Mouse (Mus musculus): Measurements from ENCODE around the gene Osm. TPM values are rescaled to one million over a fixed set of nuclear protein-coding genes. Genes with fewer than 3 reads are reported as not detected.
A peak's percentile ranks its signal among the peaks of the same experiment; 100 is the strongest.

Gene Osm
- polyA plus RNA-seq, 1 experiment from 2014 or later: not detected

GRCm38 (mm10) chr11:4258657-4259082 lies 22.4 kb downstream of the Osm start:
- under 1% methylated on average over 7 of the region's 7 CpGs for WGBS
- H3K4me3 ChIP-seq (replicated peaks): no peak overlapping the region

DNA sequence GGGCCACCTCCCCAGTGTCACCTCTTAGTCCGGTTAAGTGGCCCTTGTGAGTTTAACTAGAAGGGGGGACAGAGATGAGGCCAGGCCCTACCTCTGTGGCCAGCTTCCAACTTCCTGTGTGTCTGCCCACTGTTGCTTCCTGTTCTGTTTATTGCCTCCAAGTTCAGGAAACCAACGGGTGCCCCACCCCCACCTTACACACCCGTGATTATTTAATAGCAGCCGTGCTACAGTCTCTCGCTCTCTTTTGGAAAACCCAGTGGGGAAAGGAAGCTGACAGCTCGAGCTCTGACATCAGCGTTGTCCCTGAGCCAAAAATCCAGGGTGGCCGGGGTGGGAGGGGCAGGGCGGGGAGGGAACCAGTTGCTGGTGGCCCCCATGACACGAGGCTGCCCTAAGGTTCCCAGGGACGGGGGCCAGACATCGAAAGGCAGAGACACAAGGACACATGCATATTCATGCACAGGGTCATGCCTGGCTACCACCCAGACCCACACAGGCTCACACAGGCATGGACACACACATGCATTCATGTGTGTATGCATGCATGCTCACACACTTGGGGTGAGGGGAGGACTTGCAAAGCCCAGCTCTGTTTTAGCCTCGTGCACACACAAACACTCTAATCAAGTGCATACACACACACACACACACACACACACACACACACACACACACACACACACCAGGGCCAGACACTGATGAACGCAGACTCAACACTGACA lies 24.4 kb downstream of the Osm start:
- whole genome bisulfite sequencing: 39% methylated on average over 14 of the region's 14 CpGs
- no peaks in the 10 kb centered on the region for H3K9me3 ChIP-seq
- peaks cover 20% of the 10 kb centered on the region for H3K27me3 ChIP-seq
- no peak overlapping the region for H3K4me3 ChIP-seq (replicated peaks)
- H3K9ac ChIP-seq (replicated peaks): no peak overlapping the region
- H3K36me3 ChIP-seq: no peaks in the 10 kb centered on the region
- H3K4me2 ChIP-seq: peak overlapping the region; percentile 33
- peaks cover 36% of the 10 kb centered on the region for H3K4me1 ChIP-seq (replicated peaks)
- ATAC-seq (ENCODE audit: insufficient number of reproducible peaks, insufficient read depth, low FRiP score, low TSS enrichment, low read depth): no peak
- H3K27ac ChIP-seq: peak overlapping the region; percentile 23; the same call in 1 of the 2 replicates

More at GRCm38 (mm10) chr11:4258657-4259082, 22.4 kb downstream of the Osm start:
- Histone ChIP-seq H3K36me3 (no peaks in the 10 kb centered on the region), H3K9me3 (no peaks in the 10 kb centered on the region), H3K27ac (no peak overlapping the region), H3K27me3 (0 out of 2 replicates have a peak, but pooled peaks cover 1% of the 10 kb centered on the region), H3K9ac (replicated peaks) (no peak overlapping the region), H3K4me2 (peak overlapping the region; percentile 41), H3K4me1 (replicated peaks) (peaks cover 36% of the 10 kb centered on the region)
- 0 out of 2 replicates have a peak, but pooled peaks have one; percentile 32 for ATAC-seq (ENCODE audit: insufficient number of reproducible peaks, insufficient read depth, low FRiP score, low TSS enrichment, low read depth)

DNA sequence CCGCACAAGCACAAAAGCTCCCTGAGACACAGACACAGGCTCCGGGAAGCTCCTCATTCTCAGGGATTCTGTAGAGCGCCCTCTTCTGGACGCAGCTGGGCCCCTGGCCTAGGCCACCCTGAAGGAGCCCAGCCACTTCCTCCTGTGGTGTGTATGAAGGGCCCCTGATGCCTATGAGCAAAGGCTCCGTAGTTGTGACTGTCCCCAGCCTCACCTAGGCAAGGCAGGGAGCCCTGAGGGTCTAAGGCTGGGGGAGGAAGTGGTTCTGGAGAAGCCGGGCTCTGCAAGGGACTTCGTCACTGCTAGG lies 24.9 kb downstream of the Osm start:
- peaks cover 39% of the 10 kb centered on the region for H3K4me1 ChIP-seq (replicated peaks)
- H3K9ac ChIP-seq (replicated peaks): no peak overlapping the region
- ATAC-seq (ENCODE audit: insufficient number of reproducible peaks, insufficient read depth, low FRiP score, low TSS enrichment, low read depth): no peak
- no peak overlapping the region for H3K4me3 ChIP-seq (replicated peaks)
- 58% methylated on average over 7 of the region's 7 CpGs for WGBS
- H3K27me3 ChIP-seq: peaks cover 25% of the 10 kb centered on the region
- no peaks in the 10 kb centered on the region for H3K36me3 ChIP-seq
- no peaks in the 10 kb centered on the region for H3K9me3 ChIP-seq
- 0 out of 2 replicates have a peak overlapping the region, but pooled peaks have one; percentile 33 for H3K4me2 ChIP-seq
- peak overlapping the region; percentile 23; the same call in 1 of the 2 replicates for H3K27ac ChIP-seq

GRCm38 (mm10) chr11:4261969-4262368 lies 25.7 kb downstream of the Osm start:
- Histone ChIP-seq H3K9ac (replicated peaks) (no peak overlapping the region), H3K4me1 (replicated peaks) (peaks cover 42% of the 10 kb centered on the region), H3K4me3 (replicated peaks) (no peak overlapping the region), H3K9me3 (no peaks in the 10 kb centered on the region), H3K27ac (no peak overlapping the region), H3K27me3 (peaks cover 33% of the 10 kb centered on the region), H3K4me2 (no peak overlapping the region), H3K36me3 (no peaks in the 10 kb centered on the region)
- no peak for ATAC-seq (ENCODE audit: insufficient number of reproducible peaks, insufficient read depth, low FRiP score, low TSS enrichment, low read depth)
- WGBS: 34% methylated on average over 5 of the region's 5 CpGs

DNA sequence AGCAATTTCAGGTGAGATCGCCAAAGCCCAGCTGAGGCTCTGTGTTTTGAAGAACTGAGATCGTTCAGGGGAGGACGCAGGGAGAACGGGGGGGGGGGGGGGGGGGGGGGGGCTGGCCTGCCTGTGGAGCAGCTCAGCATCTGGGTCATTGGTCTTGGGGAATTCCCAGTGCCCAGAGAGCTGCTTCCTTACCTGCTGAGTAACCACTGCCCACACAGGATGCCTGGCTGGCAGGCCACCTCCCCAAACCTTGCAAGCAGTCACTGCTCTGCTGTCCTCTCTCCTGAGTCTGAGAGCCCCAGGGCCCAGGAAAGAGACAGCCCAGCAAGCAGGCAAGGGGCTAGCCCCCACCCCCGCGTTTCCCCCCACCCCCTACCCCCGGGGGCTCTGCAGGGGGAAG lies 26.6 kb downstream of the Osm start:
- ATAC-seq (ENCODE audit: insufficient number of reproducible peaks, insufficient read depth, low FRiP score, low TSS enrichment, low read depth): no peak
- Histone ChIP-seq H3K4me2 (no peak overlapping the region), H3K4me3 (replicated peaks) (no peak overlapping the region), H3K27ac (no peak overlapping the region), H3K9ac (replicated peaks) (no peak overlapping the region), H3K9me3 (no peaks in the 10 kb centered on the region), H3K27me3 (peaks cover 42% of the 10 kb centered on the region), H3K4me1 (replicated peaks) (peaks cover 46% of the 10 kb centered on the region), H3K36me3 (no peaks in the 10 kb centered on the region)
- 22% methylated on average over 7 of the region's 7 CpGs for WGBS

- Histone ChIP-seq H3K9me3 (no peaks in the 10 kb centered on the region), H3K4me1 (replicated peaks) (peaks cover 46% of the 10 kb centered on the region), H3K27me3 (peaks cover 46% of the 10 kb centered on the region), H3K4me2 (no peak overlapping the region), H3K9ac (replicated peaks) (no peak overlapping the region), H3K36me3 (no peaks in the 10 kb centered on the region), H3K27ac (no peak overlapping the region), H3K4me3 (replicated peaks) (no peak overlapping the region)
- no peak for ATAC-seq (ENCODE audit: insufficient number of reproducible peaks, insufficient read depth, low FRiP score, low TSS enrichment, low read depth)
- 26% methylated on average over 1 of the region's 1 CpGs for whole genome bisulfite sequencing
These were observed 27.1 kb downstream of the Osm start for GRCm38 (mm10) chr11:4263296-4263695.

DNA sequence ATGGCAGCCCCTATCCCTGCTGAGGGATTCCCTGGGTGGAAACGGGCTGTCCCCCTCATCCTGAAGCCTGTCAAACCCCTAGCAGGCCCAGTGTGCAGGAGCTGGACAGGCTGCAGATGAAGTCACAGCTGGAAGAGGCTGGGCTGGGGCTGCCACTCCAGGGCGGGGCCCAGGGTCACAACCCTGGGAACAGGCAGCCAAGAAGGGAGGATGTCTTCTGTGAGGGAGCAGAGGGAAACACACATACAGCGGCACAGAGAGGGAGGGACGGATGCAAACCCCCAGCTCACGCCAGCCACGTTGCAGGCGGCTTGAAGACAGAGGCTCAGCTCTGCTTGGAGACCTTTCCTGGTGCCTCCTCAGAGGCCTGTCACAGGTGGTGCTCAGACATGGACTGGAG lies 27.8 kb downstream of the Osm start:
- ATAC-seq (ENCODE audit: insufficient number of reproducible peaks, insufficient read depth, low FRiP score, low TSS enrichment, low read depth): no peak
- Histone ChIP-seq H3K27ac (no peak overlapping the region), H3K4me2 (no peak overlapping the region), H3K9me3 (no peaks in the 10 kb centered on the region), H3K36me3 (no peaks in the 10 kb centered on the region), H3K4me1 (replicated peaks) (peaks cover 46% of the 10 kb centered on the region), H3K4me3 (replicated peaks) (no peak overlapping the region), H3K27me3 (peaks cover 54% of the 10 kb centered on the region), H3K9ac (replicated peaks) (no peak overlapping the region)
- 65% methylated on average over 7 of the region's 7 CpGs for WGBS

DNA sequence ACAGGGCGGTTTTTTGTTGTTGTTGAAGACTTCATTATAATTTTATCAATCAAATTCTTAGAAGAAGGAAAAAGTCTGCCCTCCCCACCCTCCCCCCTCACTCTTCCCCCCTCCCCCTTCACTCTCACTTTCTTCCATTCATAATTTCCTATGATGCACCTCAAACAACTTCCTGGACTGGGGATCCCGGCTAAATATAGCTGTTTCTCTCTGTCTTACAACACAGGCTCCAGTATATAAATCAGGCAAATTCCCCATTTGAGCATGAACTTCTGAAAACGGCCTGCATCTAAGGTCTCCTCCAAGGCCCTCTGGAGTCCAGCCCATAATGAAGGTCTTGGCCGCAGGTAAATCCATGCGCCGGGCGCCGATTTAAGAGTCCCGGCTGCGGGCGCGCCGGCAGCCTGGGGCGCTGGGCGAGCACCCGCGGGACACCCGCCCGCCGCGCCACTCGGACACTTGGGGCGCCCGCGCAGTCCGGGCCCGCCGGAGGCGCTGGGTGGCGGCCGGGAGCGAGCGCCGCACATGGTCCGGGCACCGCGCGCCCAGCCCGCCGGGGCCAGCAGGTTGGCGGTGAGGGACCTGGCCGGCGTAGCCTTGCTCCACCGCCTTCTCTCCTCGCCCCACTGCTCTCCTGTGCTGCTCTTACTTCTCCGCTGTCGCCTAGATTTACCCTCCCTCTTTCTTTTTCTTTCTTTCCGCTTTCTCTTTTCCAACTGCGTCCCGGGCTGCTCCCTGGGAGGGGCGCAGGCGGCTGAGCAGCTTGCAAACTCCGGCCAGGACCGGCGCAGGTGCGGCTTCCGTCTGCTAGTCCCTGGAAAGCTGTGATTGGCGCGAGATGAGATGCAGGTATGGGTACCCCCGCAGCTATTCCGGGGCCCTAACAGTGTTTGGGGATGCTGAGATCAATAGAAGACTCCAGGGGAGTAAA lies 30.3 kb downstream of the Osm start:
- H3K36me3 ChIP-seq: no peaks in the 10 kb centered on the region
- H3K9ac ChIP-seq (replicated peaks): peak overlapping the region; percentile 55
- H3K27me3 ChIP-seq: peaks cover 78% of the 10 kb centered on the region
- peak overlapping the region; percentile 92 for H3K4me2 ChIP-seq
- no peak for ATAC-seq (ENCODE audit: insufficient number of reproducible peaks, insufficient read depth, low FRiP score, low TSS enrichment, low read depth)
- under 1% methylated on average over 61 of the region's 61 CpGs for WGBS
- H3K4me3 ChIP-seq (replicated peaks): peak overlapping the region; percentile 52
- H3K9me3 ChIP-seq: no peaks in the 10 kb centered on the region
- H3K27ac ChIP-seq: no peak overlapping the region
- H3K4me1 ChIP-seq (replicated peaks): peaks cover 32% of the 10 kb centered on the region

DNA sequence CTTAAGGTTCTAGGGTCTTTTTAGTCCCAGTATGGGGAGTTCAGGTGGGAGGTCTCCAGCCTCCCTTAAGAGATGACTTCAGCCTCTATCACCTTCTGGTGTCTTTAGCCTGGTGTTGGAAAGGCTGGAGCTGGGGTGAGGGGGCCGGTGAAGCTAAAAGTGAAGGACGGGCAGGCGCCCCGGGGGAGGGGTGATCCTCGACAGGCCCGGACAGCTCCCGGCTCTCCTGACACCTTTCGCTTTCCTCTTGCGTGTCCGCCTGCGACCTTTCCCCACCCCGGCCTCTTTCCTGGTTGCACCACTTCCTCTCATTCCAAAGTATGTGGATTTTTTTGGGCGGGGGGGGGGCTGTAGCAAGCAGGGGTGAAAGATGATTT lies 31.0 kb downstream of the Osm start:
- H3K9me3 ChIP-seq: no peaks in the 10 kb centered on the region
- peak overlapping the region; percentile 92 for H3K4me2 ChIP-seq
- H3K4me3 ChIP-seq (replicated peaks): peak overlapping the region; percentile 52
- WGBS: 3% methylated on average over 13 of the region's 13 CpGs
- H3K9ac ChIP-seq (replicated peaks): no peak overlapping the region
- peaks cover 27% of the 10 kb centered on the region for H3K4me1 ChIP-seq (replicated peaks)
- ATAC-seq (ENCODE audit: insufficient number of reproducible peaks, insufficient read depth, low FRiP score, low TSS enrichment, low read depth): no peak
- H3K27me3 ChIP-seq: peaks cover 79% of the 10 kb centered on the region
- no peaks in the 10 kb centered on the region for H3K36me3 ChIP-seq
- no peak overlapping the region for H3K27ac ChIP-seq

GRCm38 (mm10) chr11:4268500-4268899 lies 32.3 kb downstream of the Osm start:
- Histone ChIP-seq H3K9me3 (no peaks in the 10 kb centered on the region), H3K9ac (replicated peaks) (no peak overlapping the region), H3K27me3 (peaks cover 79% of the 10 kb centered on the region), H3K4me2 (no peak overlapping the region), H3K27ac (no peak overlapping the region), H3K4me3 (replicated peaks) (no peak overlapping the region), H3K36me3 (no peaks in the 10 kb centered on the region), H3K4me1 (replicated peaks) (peaks cover 13% of the 10 kb centered on the region; the same call in 1 of the 2 replicates)
- 81% methylated on average over 6 of the region's 6 CpGs for WGBS
- no peak for ATAC-seq (ENCODE audit: insufficient number of reproducible peaks, insufficient read depth, low FRiP score, low TSS enrichment, low read depth)

GRCm38 (mm10) chr11:4270744-4271459 lies 34.7 kb downstream of the Osm start:
- 31% methylated on average over 20 of the region's 20 CpGs for WGBS
- Histone ChIP-seq H3K4me2 (no peak overlapping the region), H3K4me1 (replicated peaks) (peaks cover 12% of the 10 kb centered on the region; the same call in 1 of the 2 replicates), H3K36me3 (no peaks in the 10 kb centered on the region), H3K9ac (replicated peaks) (no peak overlapping the region), H3K27ac (no peak overlapping the region), H3K9me3 (no peaks in the 10 kb centered on the region), H3K4me3 (replicated peaks) (no peak overlapping the region), H3K27me3 (peaks cover 56% of the 10 kb centered on the region)
- no peak for ATAC-seq (ENCODE audit: insufficient number of reproducible peaks, insufficient read depth, low FRiP score, low TSS enrichment, low read depth)
